Mouse (Mus musculus): Measurements from ENCODE around the gene Vgll2. TPM values are rescaled to one million over a fixed set of nuclear protein-coding genes. Genes with fewer than 3 reads are reported as not detected.
A peak's percentile ranks its signal among the peaks of the same experiment; 100 is the strongest.

Vgll2 gene
- not detected for total RNA-seq (2021)
- long read RNA-seq, experiment 1, result 0 reads
- long read RNA-seq, experiment 2, result 0 reads

GRCm38 (mm10) chr10:52022413-52023212 lies at the start of gene Vgll2:
Gene Vgll2 (plus strand): TSS chr10:52022502.
- peak; percentile 4 to 20 for DNase-seq (ENCODE audit: low spot score in 2 of 2)

GRCm38 (mm10) chr10:51975137-51975536 lies 47.2 kb upstream of the Vgll2 start:
- DNase-seq (ENCODE audit: low spot score in 2 of 2), result no peak

- DNase-seq (ENCODE audit: low spot score in 2 of 2), result no peak
These were observed 46.7 kb upstream of the Vgll2 start for GRCm38 (mm10) chr10:51975587-51975986.

GRCm38 (mm10) chr10:51981651-51982050 lies 40.7 kb upstream of the Vgll2 start:
- no peak for DNase-seq (ENCODE audit: low spot score in 2 of 2)

GRCm38 (mm10) chr10:51982395-51982794 lies 39.9 kb upstream of the Vgll2 start:
- DNase-seq (ENCODE audit: low spot score in 2 of 2), result no peak

- DNase-seq (ENCODE audit: low spot score in 2 of 2), result no peak
These were observed 3.8 kb upstream of the Vgll2 start for GRCm38 (mm10) chr10:52018471-52018870.

GRCm38 (mm10) chr10:52021231-52021630 lies 1.1 kb upstream of the Vgll2 start:
- no peak for DNase-seq (ENCODE audit: low spot score in 2 of 2)

- DNase-seq (ENCODE audit: low spot score in 2 of 2), result no peak
These were observed 437 bp upstream of the Vgll2 start for GRCm38 (mm10) chr10:52021736-52022394.

GRCm38 (mm10) chr10:52023213-52024052 lies 1.1 kb downstream of the Vgll2 start:
- no peak for DNase-seq (ENCODE audit: low spot score in 2 of 2)

GRCm38 (mm10) chr10:52024053-52024410 lies 1.7 kb downstream of the Vgll2 start:
- DNase-seq (ENCODE audit: low spot score in 2 of 2), result no peak

- DNase-seq (ENCODE audit: low spot score in 2 of 2), result no peak
These were observed 3.0 kb downstream of the Vgll2 start for GRCm38 (mm10) chr10:52025291-52025690.

GRCm38 (mm10) chr10:52025821-52026220 lies 3.5 kb downstream of the Vgll2 start:
- DNase-seq (ENCODE audit: low spot score in 2 of 2), result no peak

GRCm38 (mm10) chr10:52027161-52028035 lies 5.1 kb downstream of the Vgll2 start:
- DNase-seq (ENCODE audit: low spot score in 2 of 2), result no peak

GRCm38 (mm10) chr10:52028561-52029370 lies 6.5 kb downstream of the Vgll2 start:
- DNase-seq (ENCODE audit: low spot score in 2 of 2), result no peak

- no peak for DNase-seq (ENCODE audit: low spot score in 2 of 2)
These were observed 7.2 kb downstream of the Vgll2 start for GRCm38 (mm10) chr10:52029421-52030080.

GRCm38 (mm10) chr10:52033729-52034128 lies 11.4 kb downstream of the Vgll2 start:
- no peak for DNase-seq (ENCODE audit: low spot score in 2 of 2)

GRCm38 (mm10) chr10:52039392-52039791 lies 17.1 kb downstream of the Vgll2 start:
- no peak for DNase-seq (ENCODE audit: low spot score in 2 of 2)

GRCm38 (mm10) chr10:52043086-52043485 lies 20.8 kb downstream of the Vgll2 start:
- no peak for DNase-seq (ENCODE audit: low spot score in 2 of 2)

GRCm38 (mm10) chr10:52048287-52048686 lies 26.0 kb downstream of the Vgll2 start:
- no peak for DNase-seq (ENCODE audit: low spot score in 2 of 2)
